31 mouse cellular contexts compared by ENCODE assay signal in genomic region chr7:110732001-110732632, GRCm38 (mm10). TPM values are rescaled to one million over a fixed set of nuclear protein-coding genes. Genes with fewer than 3 reads are reported as not detected.
DNase-seq lines count a peak whose midpoint lies in the region; ATAC-seq lines count a peak whose summit lies in the region.
"Had no signal": no experiment of that assay in that cellular context is flagged by ENCODE, and none has a peak within 500 bp of the region (broad histone marks: within the 10 kb centered on the region; RNA-seq: fewer than 3 reads in every experiment).

No protein-coding gene starts in this region.

- 85% methylated on average over 12 of the region's 12 CpGs for WGBS in midbrain, embryonic 12.5 days
- WGBS in midbrain, embryonic 15.5 days, result 85% methylated on average over 12 of the region's 12 CpGs
- 85% methylated on average over 12 of the region's 12 CpGs for WGBS in limb, embryonic 10.5 days

- no peaks in the 10 kb centered on the region for H3K9me3 ChIP-seq in midbrain, embryonic 12.5 days
- no peaks in the 10 kb centered on the region for H3K9me3 ChIP-seq in midbrain, embryonic 15.5 days
- no peaks in the 10 kb centered on the region for H3K9me3 ChIP-seq in limb, embryonic 10.5 days (replicated peaks)
- H3K9me3 ChIP-seq: forebrain, embryonic 12.5 days; neural tube, embryonic 15.5 days had no signal

- peak overlapping the region; percentile 42; the same call in 1 of the 2 replicates for H3K27ac ChIP-seq in midbrain, embryonic 12.5 days (replicated peaks)
- no peak overlapping the region for H3K27ac ChIP-seq in midbrain, embryonic 15.5 days
- peak overlapping the region; percentile 72 for H3K27ac ChIP-seq in limb, embryonic 10.5 days
- H3K27ac ChIP-seq: forebrain, embryonic 12.5 days; heart, adult 2 months; heart, embryonic 13.5 days; liver, embryonic 14.5 days; macrophage; neural tube, embryonic 15.5 days had no signal

- H3K4me2 ChIP-seq in midbrain, embryonic 12.5 days (replicated peaks), result no peak overlapping the region
- H3K4me2 ChIP-seq in midbrain, embryonic 15.5 days, result no peak overlapping the region
- H3K4me2 ChIP-seq: forebrain, embryonic 12.5 days; heart, embryonic 13.5 days; neural tube, embryonic 15.5 days had no signal

- H3K4me1 ChIP-seq in midbrain, embryonic 12.5 days, result peaks cover 14% of the 10 kb centered on the region
- H3K4me1 ChIP-seq in midbrain, embryonic 15.5 days, result peaks cover 8% of the 10 kb centered on the region; the same call in 1 of the 2 replicates
- peaks cover 28% of the 10 kb centered on the region for H3K4me1 ChIP-seq in limb, embryonic 10.5 days
- H3K4me1 ChIP-seq: heart, embryonic 13.5 days had no signal

- no peak overlapping the region for H3K9ac ChIP-seq in midbrain, embryonic 12.5 days (replicated peaks)
- H3K9ac ChIP-seq in midbrain, embryonic 15.5 days, result no peak overlapping the region
- H3K9ac ChIP-seq: forebrain, embryonic 12.5 days; heart, embryonic 13.5 days; liver, embryonic 14.5 days; neural tube, embryonic 15.5 days had no signal

- no peak for ATAC-seq in midbrain, embryonic 12.5 days (ENCODE audit: low FRiP score, low read depth)
- no peak for ATAC-seq in midbrain, embryonic 15.5 days (replicated peaks)
- ATAC-seq: activated CD4-positive, CD25-positive, alpha-beta regulatory T cell, adult 4 months; intestine, postnatal 0 days had no signal

- peak; percentile 89 for DNase-seq in heart, adult 11 months
- no peak for DNase-seq in heart, adult 8-10 months (ENCODE audit: low spot score)
- no peak for DNase-seq in limb, embryonic 10.5 days (ENCODE audit: low spot score)
- no peak for DNase-seq in spleen, adult 18-20 months
- DNase-seq in thymus, adult 18-20 months, result no peak
- DNase-seq: adrenal gland, adult 2 months; B cell, adult 2 months; cerebellum, adult 11 months; cerebellum, adult 9-10 months; gastrocnemius, postnatal 36 days; heart, adult 2 months; heart, postnatal 10 days; kidney, adult 9 months; kidney, postnatal 10 days; layer of hippocampus, postnatal 36 days; left cerebral cortex, postnatal 4 days; liver; lung, adult 2 months; lung, postnatal 10 days; right cerebral cortex, postnatal 14 days; thymus, postnatal 36 days had no signal

- no peak overlapping the region for H3K4me3 ChIP-seq in midbrain, embryonic 12.5 days
- no peak overlapping the region for H3K4me3 ChIP-seq in midbrain, embryonic 15.5 days
- no peak overlapping the region for H3K4me3 ChIP-seq in limb, embryonic 10.5 days
- H3K4me3 ChIP-seq: erythroblast, embryonic 14.5 days; forebrain, embryonic 12.5 days; heart, adult 2 months; heart, embryonic 13.5 days; neural tube, embryonic 15.5 days had no signal

- no peaks in the 10 kb centered on the region for H3K27me3 ChIP-seq in midbrain, embryonic 12.5 days
- no peaks in the 10 kb centered on the region for H3K27me3 ChIP-seq in midbrain, embryonic 15.5 days (replicated peaks)
- no peaks in the 10 kb centered on the region for H3K27me3 ChIP-seq in limb, embryonic 10.5 days (ENCODE audit: low read depth, poor library complexity, severe bottlenecking)
- H3K27me3 ChIP-seq: heart, embryonic 13.5 days; neural tube, embryonic 15.5 days had no signal

- H3K36me3 ChIP-seq in midbrain, embryonic 12.5 days, result no peaks in the 10 kb centered on the region
- no peaks in the 10 kb centered on the region for H3K36me3 ChIP-seq in midbrain, embryonic 15.5 days (replicated peaks)
- no peaks in the 10 kb centered on the region for H3K36me3 ChIP-seq in limb, embryonic 10.5 days
- H3K36me3 ChIP-seq: forebrain, embryonic 12.5 days; heart, embryonic 13.5 days; neural tube, embryonic 15.5 days had no signal

RNA-seq across cellular contexts. Expression of gene Ampd3, which starts 35.9 kb away (rescaled TPM):
- 10 to 100 TPM; 28.4 to 42.8 (median 34.3) TPM for total RNA-seq in heart, adult 8-10 months (2022)
- 1.2 and 2.2 TPM in 2 replicates for polyA plus RNA-seq in midbrain, embryonic 12.5 days (2016; fragmentation: Nextera tagmentation; extraction: Ambion mirVana)
- 9.7 and 10.1 TPM in 2 replicates for polyA plus RNA-seq in midbrain, embryonic 15.5 days (2015; fragmentation: Nextera tagmentation; extraction: Ambion mirVana)
- polyA plus RNA-seq in limb, embryonic 10.5 days (2016; fragmentation: Nextera tagmentation; extraction: Ambion mirVana), result 1.0 and 1.9 TPM in 2 replicates
